8 mouse cellular contexts compared by ENCODE assay signal in genomic region chr10:17869822-17870662, GRCm38 (mm10).
A peak's percentile ranks its signal among the peaks of the same experiment; 100 is the strongest.
DNase-seq lines count a peak whose midpoint lies in the region; ATAC-seq lines count a peak whose summit lies in the region.

No protein-coding gene starts in this region.

- no peaks in the 10 kb centered on the region for H3K9me3 ChIP-seq in forebrain, embryonic 11.5 days (ENCODE audit: control insufficient read depth, low read length)
- no peaks in the 10 kb centered on the region for H3K9me3 ChIP-seq in heart, embryonic 16.5 days (replicated peaks; ENCODE audit: control insufficient read depth, low read length)
- no peaks in the 10 kb centered on the region for H3K9me3 ChIP-seq in liver, embryonic 16.5 days (replicated peaks; ENCODE audit: control insufficient read depth, low read length)
- H3K9me3 ChIP-seq in neural tube, embryonic 15.5 days (replicated peaks) = no peaks in the 10 kb centered on the region

- H3K9ac ChIP-seq in forebrain, embryonic 11.5 days (ENCODE audit: low read length) = no peak overlapping the region
- H3K9ac ChIP-seq in heart, embryonic 16.5 days (ENCODE audit: low read length) = no peak overlapping the region; the same call in 1 of the 2 replicates
- H3K9ac ChIP-seq in liver, embryonic 16.5 days (ENCODE audit: low read depth, low read length) = no peak overlapping the region
- no peak overlapping the region for H3K9ac ChIP-seq in neural tube, embryonic 15.5 days (replicated peaks)

- H3K4me2 ChIP-seq in forebrain, embryonic 11.5 days (ENCODE audit: low read depth, low read length, severe bottlenecking) = no peak overlapping the region
- no peak overlapping the region for H3K4me2 ChIP-seq in heart, embryonic 16.5 days (ENCODE audit: low read depth, low read length)
- no peak overlapping the region for H3K4me2 ChIP-seq in liver, embryonic 16.5 days (ENCODE audit: low read depth, low read length)
- no peak overlapping the region for H3K4me2 ChIP-seq in neural tube, embryonic 15.5 days

- H3K4me1 ChIP-seq in forebrain, embryonic 11.5 days (replicated peaks; ENCODE audit: control insufficient read depth, insufficient read depth, low read length) = no peaks in the 10 kb centered on the region; the same call in 1 of the 2 replicates
- peaks cover 4% of the 10 kb centered on the region for H3K4me1 ChIP-seq in heart, embryonic 16.5 days (ENCODE audit: control insufficient read depth, insufficient read depth, low read length)
- no peaks in the 10 kb centered on the region for H3K4me1 ChIP-seq in liver, embryonic 16.5 days (ENCODE audit: control insufficient read depth, low read depth, low read length)
- peaks cover 4% of the 10 kb centered on the region; the same call in 1 of the 2 replicates for H3K4me1 ChIP-seq in neural tube, embryonic 15.5 days

- peak; percentile 81 for DNase-seq in CD4-positive, CD25-positive, alpha-beta regulatory T cell, adult 2 months (ENCODE audit: low read depth, low spot score)
- peak; percentile 89 for DNase-seq in brain, adult 2 months (ENCODE audit: low read depth, low spot score)
- DNase-seq in forebrain, embryonic 11.5 days (ENCODE audit: low spot score) = peak; percentile 69
- DNase-seq in kidney, postnatal 25 days = peak; percentile 72 to 79
- peak; percentile 24 for DNase-seq in testis, postnatal 14 days (ENCODE audit: low spot score)

- no peaks in the 10 kb centered on the region for H3K36me3 ChIP-seq in forebrain, embryonic 11.5 days (ENCODE audit: control insufficient read depth, insufficient read depth, low read length)
- no peaks in the 10 kb centered on the region for H3K36me3 ChIP-seq in heart, embryonic 16.5 days (ENCODE audit: control insufficient read depth, insufficient read depth)
- no peaks in the 10 kb centered on the region for H3K36me3 ChIP-seq in liver, embryonic 16.5 days (ENCODE audit: control insufficient read depth, insufficient read depth)
- no peaks in the 10 kb centered on the region for H3K36me3 ChIP-seq in neural tube, embryonic 15.5 days

- no peak overlapping the region for H3K27ac ChIP-seq in forebrain, embryonic 11.5 days (ENCODE audit: low read depth, low read length)
- no peak overlapping the region for H3K27ac ChIP-seq in heart, embryonic 16.5 days (ENCODE audit: low read length)
- H3K27ac ChIP-seq in liver, embryonic 16.5 days (ENCODE audit: low read length) = no peak overlapping the region
- H3K27ac ChIP-seq in neural tube, embryonic 15.5 days (replicated peaks) = no peak overlapping the region

- 30% methylated on average over 5 of the region's 5 CpGs for WGBS in forebrain, embryonic 11.5 days
- WGBS in heart, embryonic 16.5 days = 35% methylated on average over 5 of the region's 5 CpGs
- WGBS in liver, embryonic 16.5 days (ENCODE audit: insufficient replicate concordance) = 41% methylated on average over 5 of the region's 5 CpGs
- WGBS in neural tube, embryonic 15.5 days = 32% methylated on average over 5 of the region's 5 CpGs

- no peaks in the 10 kb centered on the region for H3K27me3 ChIP-seq in forebrain, embryonic 11.5 days (ENCODE audit: control insufficient read depth, insufficient read depth, low read length)
- no peaks in the 10 kb centered on the region for H3K27me3 ChIP-seq in heart, embryonic 16.5 days (ENCODE audit: control insufficient read depth, insufficient read depth, low read length)
- H3K27me3 ChIP-seq in liver, embryonic 16.5 days (ENCODE audit: control insufficient read depth, insufficient read depth, low read depth, low read length) = no peaks in the 10 kb centered on the region
- no peaks in the 10 kb centered on the region for H3K27me3 ChIP-seq in neural tube, embryonic 15.5 days (replicated peaks)

- ATAC-seq in forebrain, embryonic 11.5 days (replicated peaks; ENCODE audit: low FRiP score) = peak; percentile 81
- peak; percentile 86 for ATAC-seq in heart, embryonic 16.5 days (replicated peaks; ENCODE audit: extremely low read depth, insufficient read depth, low FRiP score)
- ATAC-seq in liver, embryonic 16.5 days (ENCODE audit: low read depth) = peak; percentile 47; the same call in 1 of the 2 replicates
- ATAC-seq in neural tube, embryonic 15.5 days (ENCODE audit: low FRiP score) = peak; percentile 98

- no peak overlapping the region for H3K4me3 ChIP-seq in forebrain, embryonic 11.5 days (ENCODE audit: low read depth, low read length)
- no peak overlapping the region for H3K4me3 ChIP-seq in heart, embryonic 16.5 days (ENCODE audit: low read length)
- H3K4me3 ChIP-seq in liver, embryonic 16.5 days (ENCODE audit: low read depth, low read length) = no peak overlapping the region
- H3K4me3 ChIP-seq in neural tube, embryonic 15.5 days (replicated peaks) = no peak overlapping the region

Comparison
In these comparisons a context has a peak if more than half of its experiments do, and no peak if none do; other contexts are left out.
1. DNase-seq: peak in every context shown above with its lines; median percentile 89 in brain, adult 2 months; 81 in CD4-positive, CD25-positive, alpha-beta regulatory T cell, adult 2 months; 76 in kidney, postnatal 25 days; 69 in forebrain, embryonic 11.5 days; 24 in testis, postnatal 14 days.
2. ATAC-seq: peak in every context shown above with its lines; median percentile 98 in neural tube, embryonic 15.5 days; 86 in heart, embryonic 16.5 days; 81 in forebrain, embryonic 11.5 days; 47 in liver, embryonic 16.5 days.